Mouse (Mus musculus): ENCODE data around the gene Ppfia3. TPM values are rescaled to one million over a fixed set of nuclear protein-coding genes. Genes with fewer than 3 reads are reported as not detected.
A peak's percentile ranks its signal among the peaks of the same experiment; 100 is the strongest.

Gene Ppfia3
- polyA plus RNA-seq, 1 experiment = 2.5 TPM

- H3K4me1 ChIP-seq (ENCODE audit: control insufficient read depth, insufficient read depth, low read length) = no peaks in the 10 kb centered on the region
- no peak overlapping the region for H3K4me3 ChIP-seq (ENCODE audit: insufficient read depth, low read length)
- TF ChIP-seq POLR2A (IDR thresholded peaks at IDR 0.05; ENCODE audit: low read depth, low read length) = no peak
- no peak for TF ChIP-seq CTCF (IDR thresholded peaks at IDR 0.05; ENCODE audit: borderline replicate concordance, insufficient read depth, low read length)
- H3K27ac ChIP-seq (ENCODE audit: insufficient read depth, low read length) = no peak overlapping the region
Measured at GRCm38 (mm10) chr7:45337469-45337868, 29.4 kb downstream of the Ppfia3 start.

- Histone ChIP-seq H3K4me3 (ENCODE audit: insufficient read depth, low read length) (no peak overlapping the region), H3K4me1 (ENCODE audit: control insufficient read depth, insufficient read depth, low read length) (no peaks in the 10 kb centered on the region), H3K27ac (ENCODE audit: insufficient read depth, low read length) (no peak overlapping the region)
- TF ChIP-seq POLR2A (IDR thresholded peaks at IDR 0.05; ENCODE audit: low read depth, low read length) (no peak), CTCF (IDR thresholded peaks at IDR 0.05; ENCODE audit: borderline replicate concordance, insufficient read depth, low read length) (no peak)
Measured at GRCm38 (mm10) chr7:45336319-45336718, 30.5 kb downstream of the Ppfia3 start.

GRCm38 (mm10) chr7:45335056-45335455 is 31.8 kb downstream of the Ppfia3 start, which contains the start of gene Hrc:
Gene Hrc (plus strand): TSS chr7:45335290.
- Histone ChIP-seq H3K4me3 (ENCODE audit: insufficient read depth, low read length) (no peak within 1 kb of the TSS), H3K4me1 (ENCODE audit: control insufficient read depth, insufficient read depth, low read length) (no peaks in the 10 kb centered on the region), H3K27ac (ENCODE audit: insufficient read depth, low read length) (no peak within 1 kb of the TSS)
- TF ChIP-seq CTCF (IDR thresholded peaks at IDR 0.05; ENCODE audit: borderline replicate concordance, insufficient read depth, low read length) (no peak), POLR2A (IDR thresholded peaks at IDR 0.05; ENCODE audit: low read depth, low read length) (no peak)

- TF ChIP-seq CTCF (IDR thresholded peaks at IDR 0.05; ENCODE audit: borderline replicate concordance, insufficient read depth, low read length) (no peak), POLR2A (IDR thresholded peaks at IDR 0.05; ENCODE audit: low read depth, low read length) (no peak)
- Histone ChIP-seq H3K4me1 (ENCODE audit: control insufficient read depth, insufficient read depth, low read length) (no peaks in the 10 kb centered on the region), H3K4me3 (ENCODE audit: insufficient read depth, low read length) (no peak overlapping the region), H3K27ac (ENCODE audit: insufficient read depth, low read length) (no peak overlapping the region)
Measured at GRCm38 (mm10) chr7:45334605-45335004, 32.2 kb downstream of the Ppfia3 start.

GRCm38 (mm10) chr7:45333431-45333982 is 33.3 kb downstream of the Ppfia3 start, which contains the start of gene Trpm4:
Gene Trpm4 (minus strand): TSS chr7:45333780.
- TF ChIP-seq POLR2A (IDR thresholded peaks at IDR 0.05; ENCODE audit: low read depth, low read length) (peak; percentile 84), CTCF (IDR thresholded peaks at IDR 0.05; ENCODE audit: borderline replicate concordance, insufficient read depth, low read length) (no peak)
- H3K4me3 ChIP-seq (ENCODE audit: insufficient read depth, low read length) = peak within 1 kb of the TSS; percentile 76
- H3K4me1 ChIP-seq (ENCODE audit: control insufficient read depth, insufficient read depth, low read length) = no peaks in the 10 kb centered on the region
- H3K27ac ChIP-seq (ENCODE audit: insufficient read depth, low read length) = no peak within 1 kb of the TSS

GRCm38 (mm10) chr7:45332685-45333425 is 34.0 kb downstream of the Ppfia3 start:
- no peak; the same call in 1 of the 2 replicates for TF ChIP-seq POLR2A (IDR thresholded peaks at IDR 0.05; ENCODE audit: low read depth, low read length)
- no peak for TF ChIP-seq CTCF (IDR thresholded peaks at IDR 0.05; ENCODE audit: borderline replicate concordance, insufficient read depth, low read length)
- no peak overlapping the region for H3K27ac ChIP-seq (ENCODE audit: insufficient read depth, low read length)
- H3K4me3 ChIP-seq (ENCODE audit: insufficient read depth, low read length) = peak overlapping the region; percentile 76
- H3K4me1 ChIP-seq (ENCODE audit: control insufficient read depth, insufficient read depth, low read length) = no peaks in the 10 kb centered on the region

GRCm38 (mm10) chr7:45331502-45331901 is 35.3 kb downstream of the Ppfia3 start:
- Histone ChIP-seq H3K27ac (ENCODE audit: insufficient read depth, low read length) (no peak overlapping the region), H3K4me3 (ENCODE audit: insufficient read depth, low read length) (no peak overlapping the region), H3K4me1 (ENCODE audit: control insufficient read depth, insufficient read depth, low read length) (no peaks in the 10 kb centered on the region)
- TF ChIP-seq CTCF (IDR thresholded peaks at IDR 0.05; ENCODE audit: borderline replicate concordance, insufficient read depth, low read length) (no peak), POLR2A (IDR thresholded peaks at IDR 0.05; ENCODE audit: low read depth, low read length) (no peak)

GRCm38 (mm10) chr7:45328841-45329475 is 37.9 kb downstream of the Ppfia3 start:
- no peak overlapping the region for H3K27ac ChIP-seq (ENCODE audit: insufficient read depth, low read length)
- no peaks in the 10 kb centered on the region for H3K4me1 ChIP-seq (ENCODE audit: control insufficient read depth, insufficient read depth, low read length)
- TF ChIP-seq POLR2A (IDR thresholded peaks at IDR 0.05; ENCODE audit: low read depth, low read length) (no peak), CTCF (IDR thresholded peaks at IDR 0.05; ENCODE audit: borderline replicate concordance, insufficient read depth, low read length) (no peak)
- no peak overlapping the region for H3K4me3 ChIP-seq (ENCODE audit: insufficient read depth, low read length)

GRCm38 (mm10) chr7:45325800-45326199 is 41.0 kb downstream of the Ppfia3 start:
- H3K4me1 ChIP-seq (ENCODE audit: control insufficient read depth, insufficient read depth, low read length) = no peaks in the 10 kb centered on the region
- no peak overlapping the region for H3K4me3 ChIP-seq (ENCODE audit: insufficient read depth, low read length)
- no peak overlapping the region for H3K27ac ChIP-seq (ENCODE audit: insufficient read depth, low read length)
- TF ChIP-seq CTCF (IDR thresholded peaks at IDR 0.05; ENCODE audit: borderline replicate concordance, insufficient read depth, low read length) = no peak
- no peak for TF ChIP-seq POLR2A (IDR thresholded peaks at IDR 0.05; ENCODE audit: low read depth, low read length)

GRCm38 (mm10) chr7:45323069-45323468 is 43.8 kb downstream of the Ppfia3 start:
- no peak overlapping the region for H3K4me3 ChIP-seq (ENCODE audit: insufficient read depth, low read length)
- no peaks in the 10 kb centered on the region for H3K4me1 ChIP-seq (ENCODE audit: control insufficient read depth, insufficient read depth, low read length)
- TF ChIP-seq CTCF (IDR thresholded peaks at IDR 0.05; ENCODE audit: borderline replicate concordance, insufficient read depth, low read length) (no peak), POLR2A (IDR thresholded peaks at IDR 0.05; ENCODE audit: low read depth, low read length) (no peak)
- H3K27ac ChIP-seq (ENCODE audit: insufficient read depth, low read length) = no peak overlapping the region

Measured in embryonic fibroblast, embryonic 13.5 days (primary cell).